Mouse (Mus musculus) CH12.LX (cell line): ENCODE results near the gene Pkp4. TPM values are rescaled to one million over a fixed set of nuclear protein-coding genes. Genes with fewer than 3 reads are reported as not detected.

Experiments used
- DNase-seq: peaks from one replicate; pipeline ENCODE4 v3.0.0-alpha.2; 2013; ENCODE audit errors: extremely low read depth
- H3K27ac ChIP-seq: 2 replicates; pipeline ENCODE4 v1.5.1; 2012; ENCODE audit warnings: low read depth, mild to moderate bottlenecking, control low read depth, moderate library complexity; ENCODE audit not compliant: insufficient read depth
- H3K27me3 ChIP-seq: replicated peaks from 2 replicates; pipeline ENCODE3; 2012; ENCODE audit warnings: inconsistent platforms
- H3K36me3 ChIP-seq, 2 experiments: replicated peaks in 1 of 2; 2 replicates each; pipeline versions ENCODE3 to v1.6.1; 2012; ENCODE audit warnings: inconsistent platforms in 1 of 2, low read length in 1 of 2, mild to moderate bottlenecking in 1 of 2, mixed read lengths in 1 of 2, moderate library complexity in 1 of 2; ENCODE audit not compliant: control insufficient read depth in 1 of 2, insufficient read depth in 1 of 2
- H3K4me1 ChIP-seq, 2 experiments: 2 replicates each; pipeline ENCODE4 v1.6.1; 2012; ENCODE audit warnings: inconsistent platforms in 1 of 2, moderate library complexity in 1 of 2; ENCODE audit not compliant: insufficient read depth in 2 of 2, control insufficient read depth in 1 of 2
- H3K4me2 ChIP-seq: 2 replicates; pipeline ENCODE4 v1.6.1; 2012; ENCODE audit warnings: low read depth, mild to moderate bottlenecking, control low read depth; ENCODE audit not compliant: poor library complexity, insufficient read depth, severe bottlenecking
- H3K4me3 ChIP-seq, 3 experiments: fragments of 150-350 bp in 1 of 3; sonication (generic) in 1 of 3; replicated peaks in 1 of 3; 2 replicates each; pipeline versions ENCODE3 to v1.5.1; 2011 to 2012; ENCODE audit warnings: low read depth in 2 of 3, low read length in 2 of 3, mild to moderate bottlenecking in 2 of 3, moderate library complexity in 2 of 3, control low read depth in 1 of 3, improper control_type of control experiment in 1 of 3, inconsistent platforms in 1 of 3, mixed read lengths in 1 of 3; ENCODE audit not compliant: poor library complexity in 1 of 3
- H3K79me2 ChIP-seq: replicated peaks from 2 replicates; pipeline ENCODE4 v1.6.1; 2012; ENCODE audit warnings: mild to moderate bottlenecking, moderate library complexity; ENCODE audit not compliant: control insufficient read depth, poor library complexity, insufficient read depth, severe bottlenecking; ENCODE audit errors: extremely low read depth
- H3K9ac ChIP-seq: 2 replicates; pipeline ENCODE4 v1.6.1; 2012; ENCODE audit warnings: low read depth, mild to moderate bottlenecking, control low read depth, moderate library complexity; ENCODE audit not compliant: insufficient read depth
- H3K9me3 ChIP-seq: replicated peaks from 2 replicates; pipeline ENCODE3; 2012; ENCODE audit warnings: low read length, inconsistent platforms, mixed read lengths
- BHLHE40 ChIP-seq: IDR thresholded peaks from 2 replicates; pipeline ENCODE4 v1.6.1; 2011; ENCODE audit warnings: mild to moderate bottlenecking, low read depth, low read length, improper control_type of control experiment
- CHD1 ChIP-seq: IDR thresholded peaks from 2 replicates; pipeline ENCODE4 v1.6.1; 2012; ENCODE audit warnings: low read depth, low read length, improper control_type of control experiment, inconsistent platforms
- CTCF ChIP-seq, 2 experiments: IDR thresholded peaks in 1 of 2; conservative IDR thresholded peaks in 1 of 2; 2 replicates each; pipeline ENCODE4 v1.5.1; 2011 to 2012; ENCODE audit warnings: low read depth in 2 of 2, low read length in 2 of 2, improper control_type of control experiment in 1 of 2, inconsistent platforms in 1 of 2, mild to moderate bottlenecking in 1 of 2, moderate library complexity in 1 of 2
- E2F4 ChIP-seq: IDR thresholded peaks from 2 replicates; pipeline ENCODE4 v1.6.1; 2011; ENCODE audit warnings: low read depth, low read length, improper control_type of control experiment; ENCODE audit not compliant: insufficient replicate concordance
- EP300 ChIP-seq: IDR thresholded peaks from 2 replicates; pipeline ENCODE4 v1.6.1; 2011; ENCODE audit warnings: low read length, improper control_type of control experiment
- GABPA ChIP-seq: IDR thresholded peaks from 2 replicates; pipeline ENCODE4 v1.6.1; 2012; ENCODE audit warnings: low read depth, low read length, improper control_type of control experiment, inconsistent platforms; ENCODE audit not compliant: insufficient replicate concordance
- HCFC1 ChIP-seq: IDR thresholded peaks from 2 replicates; pipeline ENCODE4 v1.6.1; 2012; ENCODE audit warnings: low read depth, mild to moderate bottlenecking, inconsistent platforms, low read length, improper control_type of control experiment
- JUN ChIP-seq: IDR thresholded peaks from 2 replicates; pipeline ENCODE4 v1.6.1; 2011; ENCODE audit warnings: low read depth, mild to moderate bottlenecking, low read length, improper control_type of control experiment, moderate library complexity; ENCODE audit not compliant: insufficient read depth
- JUND ChIP-seq: conservative IDR thresholded peaks from 2 replicates; pipeline ENCODE4 v1.6.1; 2011; ENCODE audit warnings: low read depth, low read length, improper control_type of control experiment
- KAT2A ChIP-seq: IDR thresholded peaks from 2 replicates; pipeline ENCODE4 v1.6.1; 2012; ENCODE audit warnings: low read length, improper control_type of control experiment, inconsistent platforms; ENCODE audit not compliant: insufficient replicate concordance
- MEF2A ChIP-seq: IDR thresholded peaks from 2 replicates; pipeline ENCODE4 v1.6.1; 2014; ENCODE audit warnings: low read depth, mild to moderate bottlenecking, inconsistent platforms, low read length, improper control_type of control experiment, borderline replicate concordance
- MXI1 ChIP-seq: IDR thresholded peaks from 2 replicates; pipeline ENCODE4 v1.6.1; 2011; ENCODE audit warnings: mild to moderate bottlenecking, low read depth, low read length, improper control_type of control experiment
- MYC ChIP-seq: IDR thresholded peaks from 2 replicates; pipeline ENCODE4 v1.6.1; 2011; ENCODE audit warnings: low read depth, mild to moderate bottlenecking, improper control_type of control experiment, low read length
- POLR2A ChIP-seq: IDR thresholded peaks from 2 replicates; pipeline ENCODE4 v1.6.1; 2011; ENCODE audit warnings: low read depth, mild to moderate bottlenecking, improper control_type of control experiment, low read length
- POLR2AphosphoS2 ChIP-seq: IDR thresholded peaks from 2 replicates; pipeline ENCODE4 v1.6.1; 2011; ENCODE audit warnings: low read depth, low read length, improper control_type of control experiment
- RAD21 ChIP-seq: IDR thresholded peaks from 2 replicates; pipeline ENCODE4 v1.6.1; 2011; ENCODE audit warnings: low read depth, mild to moderate bottlenecking, low read length, improper control_type of control experiment, moderate library complexity
- SIN3A ChIP-seq: IDR thresholded peaks from 2 replicates; pipeline ENCODE4 v1.6.1; 2012; ENCODE audit warnings: low read length, improper control_type of control experiment, inconsistent platforms
- SMC3 ChIP-seq: IDR thresholded peaks from 2 replicates; pipeline ENCODE4 v1.6.1; 2011; ENCODE audit warnings: low read depth, low read length, improper control_type of control experiment
- TCF12 ChIP-seq: IDR thresholded peaks from 2 replicates; pipeline ENCODE4 v1.6.1; 2014; ENCODE audit warnings: low read depth, mild to moderate bottlenecking, inconsistent platforms, low read length, improper control_type of control experiment
- USF2 ChIP-seq: conservative IDR thresholded peaks from 2 replicates; pipeline ENCODE4 v1.6.1; 2011; ENCODE audit warnings: low read depth, low read length, improper control_type of control experiment
- ZC3H11A ChIP-seq: IDR thresholded peaks from 2 replicates; pipeline ENCODE4 v1.6.1; 2012; ENCODE audit warnings: low read depth, mild to moderate bottlenecking, inconsistent platforms, low read length, improper control_type of control experiment
- ZMIZ1 ChIP-seq: IDR thresholded peaks from 2 replicates; pipeline ENCODE4 v1.6.1; 2012; ENCODE audit warnings: low read depth, mild to moderate bottlenecking, inconsistent platforms, low read length, improper control_type of control experiment
- dilution Hi-C: fragments of 300-500 bp; cut with MboI; formaldehyde crosslinking; loops from 2 replicates; pipeline ENCODE4 v1.14.3; 2020; ENCODE audit warnings: low sequenced_read_pairs; ENCODE audit not compliant: extremely low pct_unique_long_range_greater_than_20kb, extremely low pct_ligation_motif_present
- in situ Hi-C: fragments of 300-500 bp; cut with MboI; formaldehyde crosslinking; loops from 3 replicates; pipeline ENCODE4 v1.14.3; 2019; ENCODE audit warnings: low sequenced_read_pairs, low pct_ligation_motif_present, low pct_unique_long_range_greater_than_20kb, mixed read lengths
- polyA plus RNA-seq: library from polyadenylated mRNA; unstranded; fragments of >175 nt; gene quantifications from 2 replicates; pipeline ENCODE4 v1.2.1, GENCODE M21; 2012; ENCODE audit warnings: low read depth; ENCODE audit not compliant: insufficient read length
- total RNA-seq, 2 experiments: library from RNA; depleted of rRNA; stranded (reverse); fragments of 300-350 nt in 1 of 2; fragments of >200 nt in 1 of 2; gene quantifications; 2 replicates each; pipeline ENCODE4 v1.2.3; 2012 to 2014

Gene Pkp4
- not detected in 2 replicates for total RNA-seq (2012; rRNA removed)
- not detected in 2 replicates for total RNA-seq (2014; rRNA removed)
- not detected in 2 replicates for polyA plus RNA-seq

GRCm38 (mm10) chr2:59160605-59160963 lies at the start of gene Pkp4, which contains the start of gene Ccdc148:
Gene Pkp4, plus strand, starts transcription at chr2:59160850.
Gene Ccdc148, minus strand, starts transcription at chr2:59160683.
- H3K9ac ChIP-seq: no peak within 1 kb of the TSS
- TF ChIP-seq SMC3: no peak
- TF ChIP-seq JUN: no peak
- TF ChIP-seq GABPA: no peak
- no peak for TF ChIP-seq MEF2A
- TF ChIP-seq POLR2AphosphoS2: no peak
- no peak for TF ChIP-seq RAD21
- no peak for TF ChIP-seq CHD1
- TF ChIP-seq ZC3H11A: no peak
- TF ChIP-seq JUND: no peak
- TF ChIP-seq USF2: no peak
- no peak for TF ChIP-seq EP300
- no peak for TF ChIP-seq MXI1
- no peak for TF ChIP-seq TCF12
- no peak for TF ChIP-seq ZMIZ1
- TF ChIP-seq SIN3A: no peak
- no peak for TF ChIP-seq MYC
- no peak for TF ChIP-seq HCFC1
- TF ChIP-seq BHLHE40: no peak
- no peak for TF ChIP-seq POLR2A

DNA sequence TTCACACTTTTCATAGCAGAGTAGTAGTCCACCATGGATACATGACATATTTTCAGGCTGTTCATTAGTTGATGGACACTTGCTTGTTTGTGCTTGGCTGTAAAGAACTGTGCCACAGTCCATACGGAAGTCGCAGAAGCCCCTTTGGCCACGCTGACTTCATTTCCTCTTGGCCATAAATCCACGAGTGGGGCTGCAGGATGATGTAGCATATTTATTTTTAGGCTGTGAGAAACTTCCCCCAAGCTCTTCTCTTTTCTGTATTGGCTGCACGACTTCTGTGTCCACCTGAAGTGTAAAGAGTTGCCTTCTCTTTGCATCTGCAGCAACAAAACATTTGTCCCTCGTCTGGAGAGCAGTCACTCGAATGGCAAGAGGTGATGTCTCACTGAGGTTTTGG lies 31.6 kb upstream of the Pkp4 start:
- no peak for DNase-seq
- dilution Hi-C loops: no loop called here
- Histone ChIP-seq H3K9me3 (peaks cover 57% of the 10 kb centered on the region), H3K36me3 (no peaks in the 10 kb centered on the region), H3K4me2 (no peak overlapping the region), H3K27ac (no peak overlapping the region), H3K27me3 (no peaks in the 10 kb centered on the region), H3K9ac (no peak overlapping the region), H3K79me2 (no peaks in the 10 kb centered on the region), H3K4me1 (no peaks in the 10 kb centered on the region), H3K4me3 (no peak overlapping the region)
- in situ Hi-C loops: no loop called here
- TF ChIP-seq CTCF (conservative IDR thresholded peaks at IDR 0.05 in 1 of 2, IDR thresholded peaks at IDR 0.05 in 1 of 2; ENCODE audit: low read depth in 2 of 2, low read length in 2 of 2): no peak
- no peak for TF ChIP-seq MYC
- no peak for TF ChIP-seq GABPA
- no peak for TF ChIP-seq BHLHE40
- no peak for TF ChIP-seq E2F4
- no peak for TF ChIP-seq KAT2A
- TF ChIP-seq JUND: no peak

More at GRCm38 (mm10) chr2:59160605-59160963, at the start of gene Pkp4, which contains the start of gene Ccdc148:
- no peak within 1 kb of the TSS for H3K27ac ChIP-seq
- in situ Hi-C loops (no loop called here), dilution Hi-C loops (no loop called here)
- no peaks in the 10 kb centered on the region for H3K79me2 ChIP-seq
- no peak for DNase-seq
- no peak within 1 kb of the TSS for H3K4me3 ChIP-seq
- H3K9me3 ChIP-seq: peaks cover 60% of the 10 kb centered on the region
- no peaks in the 10 kb centered on the region for H3K27me3 ChIP-seq
- no peak within 1 kb of the TSS for H3K4me2 ChIP-seq
- no peaks in the 10 kb centered on the region for H3K36me3 ChIP-seq
- no peaks in the 10 kb centered on the region for H3K4me1 ChIP-seq
